Mouse (Mus musculus) MEL (cell line): ENCODE data around the gene Cxcr5. TPM values are rescaled to one million over a fixed set of nuclear protein-coding genes. Genes with fewer than 3 reads are reported as not detected.

ENCODE experiments used
- DNase-seq: peaks from one replicate; pipeline ENCODE4 v3.0.0; 2011; ENCODE audit warnings: low read depth, low spot score
- H3K27ac ChIP-seq: 2 replicates; pipeline ENCODE4 v1.5.1; 2012; ENCODE audit warnings: low read depth, mild to moderate bottlenecking, control low read depth, low read length, moderate library complexity; ENCODE audit not compliant: control insufficient read depth
- H3K27me3 ChIP-seq, 2 experiments: fragments of 150-350 bp in 1 of 2; sonication (generic) in 1 of 2; 2 replicates each; pipeline ENCODE4 v1.6.1; 2012; ENCODE audit warnings: low read length in 2 of 2, mild to moderate bottlenecking in 2 of 2, improper control_type of control experiment in 1 of 2, moderate library complexity in 1 of 2; ENCODE audit not compliant: insufficient read depth in 2 of 2, control insufficient read depth in 1 of 2
- H3K36me3 ChIP-seq, 2 experiments: 2 replicates each; pipeline ENCODE4 v1.6.1; 2012 to 2014; ENCODE audit warnings: low read length in 2 of 2, improper control_type of control experiment in 1 of 2, inconsistent platforms in 1 of 2, mild to moderate bottlenecking in 1 of 2; ENCODE audit not compliant: insufficient read depth in 2 of 2, control insufficient read depth in 1 of 2
- H3K4me1 ChIP-seq, 2 experiments: fragments of 150-350 bp in 1 of 2; sonication (generic) in 1 of 2; 2 replicates each; pipeline ENCODE4 v1.6.1; 2012; ENCODE audit warnings: low read length in 2 of 2, improper control_type of control experiment in 1 of 2, mild to moderate bottlenecking in 1 of 2; ENCODE audit not compliant: insufficient read depth in 2 of 2, control insufficient read depth in 1 of 2
- H3K4me3 ChIP-seq, 2 experiments: fragments of 150-350 bp in 1 of 2; sonication (generic) in 1 of 2; 2 replicates each; pipeline ENCODE4 v1.5.1; 2012; ENCODE audit warnings: low read depth in 2 of 2, low read length in 2 of 2, mild to moderate bottlenecking in 2 of 2, moderate library complexity in 2 of 2, control low read depth in 1 of 2, improper control_type of control experiment in 1 of 2; ENCODE audit not compliant: control insufficient read depth in 1 of 2, insufficient read depth in 1 of 2
- H3K79me2 ChIP-seq: 2 replicates; pipeline ENCODE4 v1.6.1; 2012; ENCODE audit warnings: mild to moderate bottlenecking, low read length, moderate library complexity; ENCODE audit not compliant: control insufficient read depth, poor library complexity, insufficient read depth
- H3K9ac ChIP-seq: 2 replicates; pipeline ENCODE4 v1.6.1; 2012; ENCODE audit warnings: low read depth, mild to moderate bottlenecking, control low read depth, low read length, moderate library complexity; ENCODE audit not compliant: control insufficient read depth, poor library complexity, severe bottlenecking
- H3K9me3 ChIP-seq: fragments of 150-350 bp; sonication (generic); replicated peaks from 2 replicates; pipeline ENCODE4 v1.6.1; 2012; ENCODE audit warnings: mild to moderate bottlenecking, low read length, improper control_type of control experiment, moderate library complexity; ENCODE audit not compliant: insufficient read depth
- BHLHE40 ChIP-seq: IDR thresholded peaks from 2 replicates; pipeline ENCODE4 v1.6.1; 2012; ENCODE audit warnings: low read depth, mild to moderate bottlenecking, inconsistent platforms, low read length, improper control_type of control experiment, borderline replicate concordance
- CTCF ChIP-seq, 3 experiments: IDR thresholded peaks in 2 of 3; conservative IDR thresholded peaks in 1 of 3; 2 replicates each; pipeline ENCODE4 v1.5.1; 2011 to 2012; ENCODE audit warnings: low read length in 3 of 3, low read depth in 2 of 3, mild to moderate bottlenecking in 2 of 3, improper control_type of control experiment in 1 of 3, inconsistent platforms in 1 of 3, mixed read lengths in 1 of 3, moderate library complexity in 1 of 3; ENCODE audit not compliant: control insufficient read depth in 1 of 3, insufficient read depth in 1 of 3, poor library complexity in 1 of 3, severe bottlenecking in 1 of 3
- E2F4 ChIP-seq: IDR thresholded peaks from 2 replicates; pipeline ENCODE4 v1.6.1; 2011; ENCODE audit warnings: low read depth, low read length, improper control_type of control experiment, borderline replicate concordance
- ELF1 ChIP-seq: IDR thresholded peaks from 2 replicates; pipeline ENCODE4 v1.6.1; 2014; ENCODE audit warnings: low read depth, mild to moderate bottlenecking, inconsistent platforms, low read length, improper control_type of control experiment, moderate library complexity
- EP300 ChIP-seq, 2 experiments: IDR thresholded peaks; 2 replicates each; pipeline ENCODE4 v1.6.1; 2011; ENCODE audit warnings: improper control_type of control experiment in 2 of 2, low read length in 2 of 2, low read depth in 1 of 2, mild to moderate bottlenecking in 1 of 2
- GABPA ChIP-seq: IDR thresholded peaks from 2 replicates; pipeline ENCODE4 v1.6.1; 2012; ENCODE audit warnings: low read depth, mild to moderate bottlenecking, inconsistent platforms, low read length, improper control_type of control experiment, moderate library complexity
- GATA1 ChIP-seq: IDR thresholded peaks from 2 replicates; pipeline ENCODE4 v1.6.1; 2011; ENCODE audit warnings: low read depth, low read length, improper control_type of control experiment
- HCFC1 ChIP-seq: IDR thresholded peaks from 2 replicates; pipeline ENCODE4 v1.6.1; 2012; ENCODE audit warnings: low read depth, mild to moderate bottlenecking, inconsistent platforms, low read length, improper control_type of control experiment, moderate library complexity
- JUND ChIP-seq: IDR thresholded peaks from 2 replicates; pipeline ENCODE4 v1.6.1; 2011; ENCODE audit warnings: low read depth, mild to moderate bottlenecking, improper control_type of control experiment, low read length
- KAT2A ChIP-seq: conservative IDR thresholded peaks from 2 replicates; pipeline ENCODE4 v1.6.1; 2012; ENCODE audit warnings: low read depth, low read length, improper control_type of control experiment, inconsistent platforms
- MAX ChIP-seq: IDR thresholded peaks from 2 replicates; pipeline ENCODE4 v1.6.1; 2011; ENCODE audit warnings: low read length, improper control_type of control experiment
- MAZ ChIP-seq: IDR thresholded peaks from 2 replicates; pipeline ENCODE4 v1.6.1; 2012; ENCODE audit warnings: low read depth, mild to moderate bottlenecking, inconsistent platforms, low read length, improper control_type of control experiment
- MEF2A ChIP-seq: IDR thresholded peaks from 2 replicates; pipeline ENCODE4 v1.6.1; 2014; ENCODE audit warnings: low read depth, mild to moderate bottlenecking, inconsistent platforms, low read length, improper control_type of control experiment; ENCODE audit not compliant: poor library complexity, insufficient replicate concordance, severe bottlenecking; ENCODE audit errors: extremely low read depth
- MXI1 ChIP-seq: IDR thresholded peaks from 2 replicates; pipeline ENCODE4 v1.6.1; 2011; ENCODE audit warnings: mild to moderate bottlenecking, low read depth, low read length, improper control_type of control experiment
- MYB ChIP-seq: IDR thresholded peaks from 2 replicates; pipeline ENCODE4 v1.6.1; 2011; ENCODE audit warnings: mild to moderate bottlenecking, low read depth, low read length, improper control_type of control experiment
- NRF1 ChIP-seq: IDR thresholded peaks from 2 replicates; pipeline ENCODE4 v1.6.1; 2014; ENCODE audit warnings: low read depth, mild to moderate bottlenecking, inconsistent platforms, low read length, improper control_type of control experiment, moderate library complexity; ENCODE audit not compliant: poor library complexity, insufficient read depth, severe bottlenecking
- POLR2AphosphoS2 ChIP-seq: IDR thresholded peaks from 2 replicates; pipeline ENCODE4 v1.6.1; 2011; ENCODE audit warnings: low read length, improper control_type of control experiment
- SIN3A ChIP-seq: IDR thresholded peaks from 2 replicates; pipeline ENCODE4 v1.6.1; 2012; ENCODE audit warnings: low read length, improper control_type of control experiment, inconsistent platforms
- TAL1 ChIP-seq: IDR thresholded peaks from 2 replicates; pipeline ENCODE4 v1.6.1; 2012; ENCODE audit warnings: mild to moderate bottlenecking, inconsistent platforms, low read length, moderate library complexity, mixed read lengths
- TCF12 ChIP-seq: IDR thresholded peaks from 2 replicates; pipeline ENCODE4 v1.6.1; 2014; ENCODE audit warnings: low read depth, mild to moderate bottlenecking, inconsistent platforms, low read length, improper control_type of control experiment, moderate library complexity
- UBTF ChIP-seq: IDR thresholded peaks from 2 replicates; pipeline ENCODE4 v1.6.1; 2012; ENCODE audit warnings: low read depth, mild to moderate bottlenecking, inconsistent platforms, low read length, improper control_type of control experiment, moderate library complexity, borderline replicate concordance; ENCODE audit not compliant: insufficient read depth
- USF1 ChIP-seq: IDR thresholded peaks from 2 replicates; pipeline ENCODE4 v1.6.1; 2014; ENCODE audit warnings: low read depth, mild to moderate bottlenecking, inconsistent platforms, low read length, improper control_type of control experiment, moderate library complexity
- USF2 ChIP-seq, 2 experiments: IDR thresholded peaks; 2 replicates each; pipeline ENCODE4 v1.6.1; 2011 to 2012; ENCODE audit warnings: improper control_type of control experiment in 2 of 2, low read length in 2 of 2, borderline replicate concordance in 1 of 2, inconsistent platforms in 1 of 2, low read depth in 1 of 2, mild to moderate bottlenecking in 1 of 2; ENCODE audit not compliant: insufficient read depth in 1 of 2
- ZKSCAN1 ChIP-seq: IDR thresholded peaks from 2 replicates; pipeline ENCODE4 v1.6.1; 2012; ENCODE audit warnings: low read depth, mild to moderate bottlenecking, inconsistent platforms, low read length, improper control_type of control experiment, moderate library complexity
- ZMIZ1 ChIP-seq: IDR thresholded peaks from 2 replicates; pipeline ENCODE4 v1.6.1; 2012; ENCODE audit warnings: low read depth, mild to moderate bottlenecking, inconsistent platforms, low read length, improper control_type of control experiment, moderate library complexity
- ZNF384 ChIP-seq: IDR thresholded peaks from 2 replicates; pipeline ENCODE4 v1.6.1; 2012; ENCODE audit warnings: low read depth, mild to moderate bottlenecking, inconsistent platforms, low read length, improper control_type of control experiment
- polyA plus RNA-seq, 2 experiments: library from polyadenylated mRNA; stranded (reverse) in 1 of 2; unstranded in 1 of 2; fragments of >175 nt in 1 of 2; fragments of >200 nt in 1 of 2; gene quantifications; 2 replicates each; pipeline versions ENCODE4 v1.2.1 to v1.2.4; 2012; ENCODE audit warnings: low replicate concordance in 2 of 2, low read depth in 1 of 2; ENCODE audit not compliant: insufficient read length in 2 of 2, insufficient read depth in 1 of 2, missing spikeins in 1 of 2
- total RNA-seq: library from RNA; depleted of rRNA; stranded (reverse); fragments of 300-350 nt; gene quantifications from 2 replicates; pipeline ENCODE4 v1.2.3, GENCODE M21; 2012

Cxcr5 gene
- total and polyA plus RNA-seq, 3 experiments = 0.18 TPM; not detected in 2

DNA sequence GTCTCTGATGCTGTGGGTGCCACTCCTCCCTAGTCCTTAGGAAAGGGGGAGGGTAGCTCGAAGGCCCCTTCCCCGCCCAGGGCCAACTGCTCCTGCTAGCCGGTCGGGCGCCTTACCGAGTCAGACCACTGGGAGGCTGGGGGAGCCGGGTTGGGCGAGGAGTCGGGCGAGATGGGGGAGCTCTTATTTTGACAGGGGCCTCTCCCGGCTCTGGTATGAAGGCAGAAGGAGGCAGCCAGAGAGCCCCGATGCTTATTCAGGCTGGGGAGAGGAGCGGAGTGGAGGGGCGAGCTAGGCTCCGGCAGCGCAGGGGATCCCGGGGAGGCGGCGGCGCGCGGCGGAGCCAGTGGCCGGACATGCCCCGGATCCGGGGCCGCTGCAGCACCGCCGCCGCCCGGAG is 79.1 kb downstream of the Cxcr5 start, which contains the start of gene Bcl9l (continued):
- TF ChIP-seq UBTF = peak; percentile 91; the same call in 1 of the 2 replicates
- no peak; the same call in 1 of the 2 replicates for TF ChIP-seq MXI1
- TF ChIP-seq MYB = no peak
- TF ChIP-seq ZNF384 = no peak
- TF ChIP-seq CTCF (IDR thresholded peaks at IDR 0.05 in 2 of 3, conservative IDR thresholded peaks at IDR 0.05 in 1 of 3; ENCODE audit: control insufficient read depth in 1 of 3, insufficient read depth in 1 of 3, low read depth in 2 of 3, low read length in 3 of 3, poor library complexity in 1 of 3, severe bottlenecking in 1 of 3) = peak in 2 of 3 experiments; percentile 58 to 60; a peak in 5 of 6 replicates
- no peak for TF ChIP-seq EP300 (IDR thresholded peaks at IDR 0.05; ENCODE audit: low read depth in 1 of 2, low read length in 2 of 2)
- peak; percentile 75; the same call in 1 of the 2 replicates for TF ChIP-seq MAZ
- no peak for TF ChIP-seq KAT2A
- TF ChIP-seq GATA1 = no peak
- TF ChIP-seq TAL1 = no peak
- no peak for TF ChIP-seq USF2 (IDR thresholded peaks at IDR 0.05; ENCODE audit: borderline replicate concordance in 1 of 2, insufficient read depth in 1 of 2, low read depth in 1 of 2, low read length in 2 of 2)
- no peak for TF ChIP-seq JUND
- no peak for TF ChIP-seq BHLHE40
- no peak for TF ChIP-seq ZMIZ1
- no peak for TF ChIP-seq GABPA
- TF ChIP-seq NRF1 = no peak
- no peak for TF ChIP-seq POLR2AphosphoS2

DNA sequence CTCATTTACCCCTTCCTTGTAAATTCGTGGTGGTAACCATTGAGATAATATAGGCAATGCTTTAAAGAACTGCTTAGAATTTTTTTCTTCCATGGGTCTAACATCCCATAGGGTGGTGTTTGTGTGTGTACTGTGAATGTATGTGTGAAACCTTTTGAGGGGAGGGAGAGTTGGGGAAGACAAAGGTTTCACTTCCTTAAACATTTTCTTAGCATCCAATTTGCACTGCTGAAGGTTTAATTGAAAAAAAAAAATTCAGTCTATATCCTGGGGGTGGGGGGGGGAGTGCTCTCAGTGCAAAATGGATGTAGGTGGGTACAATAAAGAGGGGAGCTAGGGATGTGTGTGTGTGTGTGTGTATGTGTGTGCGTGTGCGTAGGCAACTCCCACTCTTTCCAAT is 79.6 kb downstream of the Cxcr5 start:
- peaks cover 4% of the 10 kb centered on the region; the same call in 1 of the 2 replicates for H3K79me2 ChIP-seq
- no peak overlapping the region for H3K27ac ChIP-seq
- TF ChIP-seq MXI1 = no peak
- TF ChIP-seq E2F4 = no peak
- TF ChIP-seq ZNF384 = peak; percentile 29; the same call in 1 of the 2 replicates
- no peak for TF ChIP-seq BHLHE40
- TF ChIP-seq MAX = no peak
- no peak for TF ChIP-seq SIN3A
- 0 out of 2 replicates have a peak, but pooled peaks have one; percentile 10 for TF ChIP-seq ELF1
- no peak for TF ChIP-seq MEF2A
- no peak for TF ChIP-seq JUND
- TF ChIP-seq ZKSCAN1 = no peak
- no peak for TF ChIP-seq GATA1
- no peak for TF ChIP-seq ZMIZ1
- TF ChIP-seq NRF1 = no peak
- TF ChIP-seq HCFC1 = no peak
- no peak for TF ChIP-seq USF1
- no peak for TF ChIP-seq TCF12
- no peak for TF ChIP-seq UBTF
- H3K4me3 ChIP-seq = peak overlapping the region; percentile 85 to 90; a peak in 3 of 4 replicates
- no peak for DNase-seq
- H3K4me1 ChIP-seq = peaks cover 2 to 3% of the 10 kb centered on the region in 2 experiments; a peak in 1 of 4 replicates
- H3K27me3 ChIP-seq = no peaks in the 10 kb centered on the region
- no peaks in the 10 kb centered on the region for H3K36me3 ChIP-seq
- H3K9ac ChIP-seq = 0 out of 2 replicates have a peak overlapping the region, but pooled peaks have one; percentile 74
- H3K9me3 ChIP-seq = no peaks in the 10 kb centered on the region
